Mouse (Mus musculus) CD4-positive, CD25-positive, alpha-beta regulatory T cell, adult 4 months (primary cell): ENCODE data around the gene Gm28051. TPM values are rescaled to one million over a fixed set of nuclear protein-coding genes. Genes with fewer than 3 reads are reported as not detected.

Experiments used
- ATAC-seq: one replicate; pipeline ENCODE4 v1.8.0; 2017
- polyA plus RNA-seq, 2 experiments: library from polyadenylated mRNA; unstranded; fragments of 100-300 nt; shearing (Covaris generic); gene quantifications; one replicate each; pipeline ENCODE4 v1.2.1; 2017

Gene Gm28051
- polyA plus RNA-seq, 2 experiments from 2014 or later, result not detected

DNA sequence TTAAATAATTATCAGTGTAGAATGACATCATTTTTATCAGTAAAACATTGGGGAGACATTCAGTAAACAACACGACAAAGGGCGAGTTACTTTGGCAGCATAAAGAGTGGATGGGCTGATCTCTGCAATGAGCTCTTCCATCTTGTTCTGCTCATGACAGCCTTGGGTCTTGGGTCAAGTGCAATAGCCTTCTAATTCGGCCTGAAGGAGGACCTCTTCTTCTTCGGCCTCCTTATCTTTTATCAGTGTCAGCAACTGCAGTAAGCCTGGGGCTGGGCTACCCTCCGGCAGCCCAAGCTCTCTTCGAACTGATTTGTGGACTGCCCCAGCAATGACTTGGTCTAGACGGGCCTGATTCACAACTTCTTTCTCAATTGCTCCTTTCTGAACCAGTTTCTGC is 15.5 kb downstream of the Gm28051 start:
- no peak for ATAC-seq

DNA sequence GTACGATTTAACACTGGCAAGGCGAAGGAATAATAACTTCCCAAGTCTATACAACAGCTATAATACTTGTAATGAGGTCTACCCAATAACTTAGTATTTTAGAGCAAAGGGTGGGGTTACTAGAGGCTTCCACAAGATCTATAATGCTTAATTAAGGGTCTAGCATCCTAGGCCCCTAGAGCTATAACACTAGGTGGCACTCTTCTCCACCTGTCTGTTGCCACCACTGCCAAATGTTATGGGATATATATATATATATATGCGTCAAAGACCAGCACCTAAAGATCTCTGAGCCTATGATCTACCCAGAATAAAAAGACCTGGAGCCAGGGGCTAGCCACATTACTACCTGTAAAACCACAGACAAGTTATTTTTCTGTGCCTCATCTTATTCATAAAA is 17.3 kb downstream of the Gm28051 start:
- no peak for ATAC-seq

DNA sequence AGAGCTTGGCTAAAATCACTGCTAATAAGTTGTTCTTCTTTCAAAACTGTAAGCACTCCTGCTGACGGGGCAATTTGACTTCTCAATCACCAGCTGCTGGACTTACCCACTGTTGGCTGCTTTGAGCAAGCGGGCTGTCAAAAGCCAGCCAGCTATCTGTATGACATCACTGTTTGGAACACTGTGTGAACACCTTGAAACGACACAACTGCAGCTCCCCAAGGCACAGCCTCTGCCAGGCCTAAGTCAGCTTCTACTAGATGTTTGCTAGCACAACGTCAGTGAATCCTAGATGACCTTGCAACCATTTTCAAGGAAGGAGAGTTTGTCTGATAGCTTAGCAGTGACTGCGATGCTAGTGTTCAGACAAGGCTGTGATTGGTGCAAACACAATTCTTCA is 18.5 kb downstream of the Gm28051 start:
- no peak for ATAC-seq

DNA sequence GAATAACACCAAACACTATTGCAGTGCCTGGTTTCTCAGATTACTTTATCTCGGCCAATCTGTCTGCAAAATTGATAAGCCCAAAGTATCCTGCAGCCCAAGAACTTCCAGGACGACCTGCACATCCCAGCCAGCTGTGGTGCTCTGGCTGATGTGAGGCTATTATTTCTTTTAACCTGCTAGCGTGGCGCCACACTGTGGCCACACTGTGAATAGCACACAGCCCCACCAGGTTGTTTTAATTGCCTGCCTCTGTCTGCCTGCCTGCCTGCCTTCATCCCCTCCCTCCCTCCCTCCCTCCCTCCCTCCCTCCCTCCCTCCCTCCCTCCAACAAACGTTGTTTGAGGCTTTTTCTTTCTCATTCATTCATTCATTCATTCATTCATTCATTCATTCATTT is 24.2 kb downstream of the Gm28051 start:
- peak; percentile 64 for ATAC-seq

DNA sequence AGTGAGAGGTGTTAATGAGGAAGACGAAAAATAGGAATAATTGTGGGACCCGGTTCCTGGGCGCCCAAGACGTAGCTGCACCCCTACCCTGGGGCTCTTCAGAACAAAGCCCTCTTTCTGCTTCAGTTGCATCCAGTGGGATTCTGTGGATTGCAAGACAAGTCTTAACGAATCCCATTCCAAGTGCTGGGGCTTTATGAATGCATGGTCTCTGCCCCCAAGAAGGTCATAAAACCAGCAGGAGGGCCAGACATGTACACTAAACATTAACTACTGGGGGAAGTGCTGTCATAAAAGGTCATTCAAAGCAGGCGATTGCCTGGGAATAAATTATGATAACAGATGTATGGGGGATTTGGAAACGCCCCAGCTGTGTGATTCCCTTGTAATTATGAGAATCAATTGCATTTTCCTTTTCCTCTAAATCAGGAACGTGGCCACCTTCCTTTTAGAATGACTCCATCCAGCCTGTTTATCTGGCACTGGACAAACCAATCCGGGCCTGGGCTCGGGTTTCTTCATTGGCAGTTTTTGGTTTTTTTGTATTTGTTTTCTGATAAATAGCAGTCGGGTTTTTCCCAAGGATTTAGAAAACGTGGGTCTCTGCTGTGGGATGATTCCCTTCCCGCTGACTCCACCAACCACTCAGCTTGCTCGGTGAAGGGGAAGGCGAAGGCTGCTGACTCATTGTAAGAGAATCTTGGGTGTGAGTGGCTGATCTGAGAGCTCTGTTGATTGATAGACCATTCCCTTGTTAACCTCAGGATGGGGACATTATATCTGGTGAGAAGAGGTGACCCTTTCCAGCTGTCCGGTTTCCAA is 26.6 kb downstream of the Gm28051 start:
- no peak for ATAC-seq

DNA sequence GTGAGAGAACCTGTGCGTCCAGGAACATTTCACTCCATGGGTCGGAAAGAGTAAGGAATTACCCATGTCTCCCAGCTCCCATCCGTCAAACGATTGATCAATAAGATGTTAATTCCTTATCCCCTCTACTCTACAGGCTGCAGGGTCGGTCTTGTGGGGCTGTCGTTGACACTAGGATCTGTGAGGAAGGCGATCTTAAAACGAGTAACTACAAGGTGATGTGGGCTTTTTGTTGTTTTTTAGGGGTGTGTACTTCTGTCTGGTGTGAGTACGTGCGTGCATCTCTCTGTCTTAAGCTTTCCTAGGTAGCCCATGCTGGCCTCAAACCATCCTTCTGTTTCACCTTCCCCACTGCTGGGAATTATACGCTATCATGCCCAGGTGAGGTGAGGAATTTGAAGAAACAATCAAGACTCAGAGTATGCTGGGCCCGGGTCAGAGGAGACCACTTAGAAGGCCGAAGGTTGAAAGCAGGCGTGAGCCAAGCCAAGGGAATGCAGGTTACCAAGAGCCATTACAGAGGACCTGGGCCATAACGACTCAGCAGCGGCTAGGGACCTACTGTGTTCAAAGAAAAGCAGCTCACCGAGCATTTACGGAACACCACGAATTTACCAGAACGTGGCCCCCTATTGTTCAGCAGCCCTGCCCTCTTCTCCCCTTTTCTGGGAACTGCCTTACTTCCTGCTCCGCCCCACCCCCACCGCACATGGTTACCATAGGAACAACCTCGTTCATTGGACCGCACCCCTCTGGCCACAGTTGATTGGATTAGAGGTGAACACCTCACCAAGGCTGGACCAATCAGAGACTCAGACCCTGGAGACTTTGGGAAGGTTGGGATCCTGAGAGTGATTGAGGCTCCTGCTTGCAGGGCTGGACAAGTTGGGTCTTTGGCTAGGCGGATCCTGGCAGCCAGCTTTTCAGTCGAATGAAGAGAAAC is 27.4 kb downstream of the Gm28051 start:
- peak; percentile 64 for ATAC-seq

DNA sequence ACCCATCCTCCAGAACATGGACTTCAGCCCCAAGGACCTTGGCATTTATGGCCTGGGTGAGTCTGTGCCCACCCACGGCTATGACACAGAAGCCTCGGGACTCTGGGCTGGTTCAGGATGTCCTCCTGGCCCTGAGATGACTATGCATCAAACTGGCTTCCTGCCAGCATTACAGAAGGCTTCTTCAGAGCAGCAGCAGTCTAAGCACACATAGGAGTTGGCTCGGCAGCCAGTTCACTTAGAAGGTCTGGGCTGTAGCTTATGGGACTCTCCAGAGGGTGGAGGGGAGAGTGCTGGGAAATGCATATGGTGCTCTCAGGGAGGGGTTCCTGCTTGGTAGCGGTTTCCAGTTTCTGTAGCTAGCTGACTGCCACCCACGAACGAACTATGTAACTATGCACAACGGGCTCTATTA is 31.8 kb downstream of the Gm28051 start:
- ATAC-seq, result peak; percentile 64

DNA sequence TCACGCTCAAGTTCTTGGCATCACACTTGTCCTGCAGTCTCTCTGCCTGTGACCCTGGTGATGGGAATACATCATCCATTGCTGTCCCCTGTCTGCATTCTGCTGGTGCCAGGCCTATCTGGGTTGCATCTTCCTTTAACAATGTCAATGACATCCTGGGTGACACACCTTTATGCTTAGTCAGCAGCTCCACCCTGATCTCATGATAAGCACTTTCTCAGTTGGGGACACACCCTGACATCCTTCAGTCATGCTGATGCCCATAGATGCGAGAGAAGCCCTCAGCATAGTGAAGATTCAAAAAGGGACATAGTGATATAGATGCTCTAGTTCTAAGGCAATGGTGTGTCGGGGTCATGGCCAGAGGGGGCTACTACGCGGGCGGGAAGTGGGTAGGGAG is 32.4 kb downstream of the Gm28051 start:
- peak; percentile 60 for ATAC-seq

DNA sequence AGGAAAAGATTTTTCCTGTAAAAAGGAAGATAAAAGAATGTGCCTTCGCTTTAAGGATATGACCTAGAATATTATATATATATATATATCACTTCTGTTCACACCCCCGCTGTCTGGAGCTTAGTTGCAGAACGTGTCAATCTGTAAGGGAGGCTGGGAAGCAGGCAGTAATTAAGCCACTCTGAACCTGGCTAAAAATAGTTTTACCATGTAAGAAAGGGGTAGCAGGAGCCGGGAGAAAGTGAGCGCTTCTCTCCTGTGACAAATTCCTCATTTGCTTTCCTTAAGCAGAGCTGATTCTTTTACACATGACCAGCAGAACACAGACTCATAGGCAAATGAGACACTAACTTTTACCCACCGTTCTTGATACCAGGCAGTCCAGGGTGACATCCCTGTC is 33.7 kb downstream of the Gm28051 start:
- no peak for ATAC-seq

DNA sequence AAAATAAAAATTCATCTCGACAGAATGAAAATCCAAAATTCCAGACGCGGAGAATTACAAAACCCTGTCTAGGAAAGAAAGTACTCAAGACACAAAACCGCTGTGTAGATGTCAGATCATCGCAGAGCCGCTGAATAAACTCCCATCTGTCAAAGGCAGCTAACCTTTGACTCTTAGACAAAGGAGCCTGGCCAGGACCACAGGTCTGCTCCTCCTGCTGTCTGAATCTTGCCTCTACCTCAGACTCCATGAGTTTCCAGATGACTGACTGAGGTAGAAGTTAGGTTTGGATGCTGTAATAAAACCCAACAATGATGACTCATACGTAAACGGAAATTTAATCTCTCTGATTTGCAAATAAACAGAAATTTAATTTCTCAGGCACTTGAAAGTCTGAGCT is 34.6 kb downstream of the Gm28051 start:
- ATAC-seq, result no peak

DNA sequence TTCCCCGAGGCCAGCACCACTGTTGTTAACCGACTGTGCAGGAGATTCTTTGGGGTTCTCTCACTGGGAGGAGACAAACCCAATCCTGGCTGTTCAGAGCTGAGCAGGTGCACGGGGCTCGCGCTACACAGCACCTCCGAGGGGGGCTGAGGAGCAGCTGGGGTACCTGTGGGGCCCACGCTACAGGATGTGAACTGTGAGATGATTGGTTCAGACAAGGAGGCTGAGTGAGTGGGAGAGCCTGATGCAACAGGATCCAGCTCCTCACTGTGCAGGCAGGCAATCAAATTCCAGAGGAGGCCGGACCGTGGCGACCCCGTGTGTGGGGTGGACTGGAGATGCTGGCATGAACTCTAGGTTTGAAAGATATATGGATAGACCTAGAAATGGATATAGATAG is 35.1 kb downstream of the Gm28051 start:
- ATAC-seq, result no peak

DNA sequence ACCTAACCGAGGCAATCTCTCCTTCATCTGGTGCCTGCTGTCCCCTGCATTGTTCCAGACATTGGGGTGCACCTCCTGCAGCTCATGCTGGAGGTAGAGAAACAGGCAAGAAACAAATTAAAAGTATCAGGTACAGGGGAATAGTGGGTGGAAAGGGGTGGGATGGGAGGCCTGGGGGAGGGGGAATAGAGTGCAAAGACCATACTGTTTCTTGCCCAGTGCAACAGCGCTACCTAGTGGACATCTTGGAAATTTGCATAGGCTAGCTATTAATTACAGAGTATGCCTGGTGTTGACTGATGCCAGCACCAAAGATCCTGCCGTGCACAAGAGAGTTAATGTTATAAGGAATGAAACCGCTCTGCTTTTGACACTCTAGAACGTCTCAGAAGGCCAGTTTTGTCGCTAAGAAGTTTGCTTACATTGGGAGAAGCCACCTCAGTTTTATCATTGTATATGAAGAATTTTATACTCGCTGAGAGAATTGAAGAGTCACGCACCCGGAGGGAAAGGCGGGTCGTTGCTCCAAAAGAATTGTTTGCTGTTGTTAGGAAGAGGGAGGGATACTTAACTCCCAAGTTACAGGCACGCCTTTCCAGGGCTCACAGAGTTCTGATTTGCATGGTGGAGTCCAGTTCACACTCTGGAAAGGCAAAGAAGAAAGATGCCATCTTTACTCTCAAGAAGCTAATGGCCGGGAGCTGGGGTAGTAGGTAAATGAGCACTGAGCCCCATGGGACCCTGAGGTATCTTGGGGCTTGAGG is 37.8 kb downstream of the Gm28051 start:
- ATAC-seq, result peak; percentile 81

DNA sequence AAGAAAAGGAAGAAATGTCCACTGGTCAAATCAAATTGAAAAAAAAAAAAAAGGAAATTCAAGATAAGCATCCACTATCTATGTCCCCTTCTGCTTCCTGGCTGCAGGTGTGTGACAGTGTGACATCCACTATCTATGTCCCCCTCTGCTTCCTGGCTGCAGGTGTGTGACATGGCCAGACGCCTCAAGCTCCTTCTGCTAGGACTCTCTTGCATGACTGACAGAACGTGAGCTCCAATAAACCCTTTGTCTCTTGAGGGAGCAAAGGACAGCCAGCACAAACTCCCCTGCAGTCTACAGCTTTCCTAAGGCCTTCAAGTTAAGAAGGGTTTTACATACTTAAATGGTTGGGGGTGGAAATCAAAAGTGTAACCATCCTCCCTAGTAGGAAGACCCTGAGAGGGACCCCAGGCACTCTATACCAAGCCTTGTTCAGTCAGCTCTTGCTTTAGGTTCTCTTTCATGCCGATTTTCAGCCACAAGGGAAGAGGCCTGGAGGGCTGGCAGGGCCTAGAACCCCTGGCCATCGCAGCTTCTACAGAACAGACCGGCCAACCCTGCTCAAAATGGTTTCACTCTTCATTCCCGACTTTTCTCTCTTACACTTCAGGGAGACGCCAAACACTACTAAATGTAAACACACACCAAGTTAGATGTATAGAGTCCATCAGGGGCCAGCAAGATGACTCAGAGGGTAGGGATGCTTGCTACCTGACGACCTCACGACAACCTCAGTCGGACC is 42.7 kb downstream of the Gm28051 start:
- ATAC-seq, result no peak

DNA sequence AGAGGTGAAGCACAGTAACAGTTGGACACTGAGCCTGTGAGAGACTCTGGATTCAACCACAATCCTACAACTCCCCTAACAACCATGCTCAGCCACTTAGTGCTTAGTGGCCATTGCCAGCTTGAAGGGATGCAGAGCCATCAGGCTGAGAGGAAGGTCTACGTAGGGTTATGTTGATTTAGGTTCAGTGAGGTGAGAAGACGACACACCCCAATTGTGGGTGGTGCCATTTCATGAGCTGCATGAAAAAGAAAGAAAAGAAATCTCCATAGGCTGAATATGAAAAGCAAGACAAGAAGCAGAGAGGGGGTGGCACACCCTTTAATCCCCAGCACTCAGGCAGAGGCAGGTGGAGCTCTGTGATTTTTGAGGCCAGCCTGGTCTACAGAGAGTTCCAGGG is 43.4 kb downstream of the Gm28051 start:
- ATAC-seq, result no peak

DNA sequence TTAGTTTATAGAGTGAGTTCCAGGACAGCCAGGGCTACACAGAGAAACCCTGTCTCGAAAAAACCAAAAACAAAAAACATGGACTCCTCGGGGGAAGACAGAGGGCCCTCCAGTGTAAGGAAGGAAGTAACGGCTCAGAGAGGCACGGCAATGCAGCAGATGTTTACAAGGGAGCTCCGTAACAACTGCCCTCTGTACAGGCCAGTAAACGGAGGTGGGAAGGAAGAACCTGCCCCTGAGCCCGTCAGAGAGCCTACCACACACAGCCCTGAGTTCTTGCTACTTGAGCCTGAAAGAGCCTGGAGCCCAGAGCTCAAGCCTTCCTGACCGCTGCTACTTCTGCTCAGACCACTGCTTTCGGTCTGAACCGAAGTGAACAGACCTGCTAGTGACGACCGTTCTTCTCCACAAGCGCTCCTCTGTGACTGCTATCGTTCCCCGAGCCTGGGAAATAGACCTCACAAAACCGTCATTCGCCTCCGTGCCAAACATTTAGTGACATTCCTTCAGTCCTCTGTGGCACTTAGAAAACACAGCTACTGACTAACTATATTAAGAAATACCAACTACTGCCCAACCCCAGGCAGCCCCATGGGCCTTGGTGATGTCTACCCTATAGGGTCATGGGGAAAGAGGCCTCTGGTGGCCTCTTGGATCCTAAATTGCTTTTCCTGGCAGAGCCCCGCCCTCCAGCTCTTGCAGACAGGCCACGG is 44.3 kb downstream of the Gm28051 start:
- no peak for ATAC-seq

DNA sequence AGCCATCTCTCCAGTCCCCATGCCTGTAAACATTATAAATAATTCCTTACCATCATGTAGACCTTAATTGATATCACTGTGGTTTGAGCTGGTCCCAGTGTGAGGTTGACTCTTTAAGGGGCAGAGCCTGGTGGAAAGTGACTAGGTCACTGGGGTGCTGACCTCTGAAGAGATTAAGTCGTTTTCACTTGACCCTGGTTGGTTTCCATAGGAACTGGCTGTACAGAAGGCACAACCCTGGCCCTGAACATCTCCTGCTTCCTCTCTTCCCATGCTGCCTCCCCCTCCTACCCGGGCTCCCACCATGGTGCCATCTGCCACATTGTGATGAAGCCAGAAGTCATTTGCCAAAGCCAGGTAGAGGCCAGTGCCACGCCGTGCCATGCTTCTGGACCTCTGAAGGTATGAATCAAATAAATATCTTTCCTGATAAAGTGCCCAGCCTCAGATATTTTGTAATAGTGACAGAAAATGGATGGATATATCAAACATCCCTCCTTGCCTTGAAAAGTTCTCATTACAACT is 46.7 kb downstream of the Gm28051 start:
- no peak for ATAC-seq

DNA sequence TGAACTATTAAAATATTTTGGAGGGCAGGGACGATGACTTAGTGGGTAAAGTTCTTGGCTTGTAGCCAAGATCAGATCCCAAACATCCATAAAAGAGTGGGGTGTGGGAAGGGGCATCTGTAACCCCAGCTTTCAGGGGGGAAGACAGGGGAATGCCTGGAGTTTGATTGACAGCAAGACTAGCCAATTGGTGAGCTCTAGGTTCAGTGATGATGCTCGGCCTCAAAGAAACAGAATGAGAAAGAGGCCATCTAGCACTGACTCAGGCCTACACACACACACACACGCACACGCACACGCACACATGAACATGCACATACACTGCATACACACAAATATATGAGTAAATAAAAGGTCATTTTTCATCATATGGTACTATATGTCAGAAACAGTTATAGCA is 47.7 kb downstream of the Gm28051 start:
- no peak for ATAC-seq

DNA sequence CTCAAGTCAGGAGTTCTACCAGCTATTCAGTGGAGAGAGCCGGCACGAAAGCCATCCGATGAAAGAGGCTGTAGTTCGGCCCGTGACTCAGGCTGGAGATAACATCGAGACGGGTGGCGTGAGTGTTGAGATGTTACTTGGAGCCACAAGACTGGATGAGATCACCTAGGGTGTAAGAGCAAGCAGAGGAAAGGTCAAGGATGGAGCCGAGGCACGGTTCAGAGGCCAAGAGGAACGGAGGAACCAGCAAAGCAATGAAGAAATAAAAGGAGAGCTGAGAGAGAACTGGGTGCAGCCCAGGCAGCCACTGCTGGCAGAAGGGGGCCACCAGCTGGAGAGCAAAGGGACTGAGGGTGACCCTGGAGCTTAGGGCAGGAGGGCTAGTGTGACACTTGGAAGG is 49.3 kb downstream of the Gm28051 start:
- ATAC-seq, result no peak

DNA sequence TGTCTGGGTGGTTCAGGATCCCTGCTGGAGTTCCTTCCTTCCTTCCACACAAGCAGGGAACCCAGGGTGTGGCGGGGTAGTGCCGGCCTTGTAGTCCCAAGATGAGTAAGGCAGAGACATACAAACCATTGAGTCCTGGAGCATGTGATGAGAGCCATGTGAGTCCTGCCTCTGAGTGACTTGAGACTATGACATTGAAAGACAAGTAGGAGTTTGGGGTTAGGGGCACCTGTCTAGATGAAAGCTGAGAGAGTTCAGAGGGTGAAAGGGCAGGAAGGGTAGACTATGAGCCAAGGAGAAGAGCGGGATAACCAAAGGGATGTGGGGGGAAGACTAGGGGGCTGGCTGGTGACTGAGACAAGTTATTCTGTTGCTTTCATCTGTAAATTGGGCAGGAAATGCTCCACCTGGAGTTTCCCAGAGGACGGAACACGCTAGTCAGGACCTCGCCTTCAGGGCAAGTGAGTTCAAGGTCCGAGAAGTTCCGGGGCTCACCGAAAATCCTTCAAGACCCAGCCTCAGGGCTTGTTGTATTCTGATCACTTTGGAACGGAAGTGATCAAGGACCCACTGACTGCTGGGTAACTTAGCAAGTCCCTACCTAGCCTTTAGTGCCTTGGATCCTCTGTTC is 50.6 kb downstream of the Gm28051 start:
- no peak for ATAC-seq

DNA sequence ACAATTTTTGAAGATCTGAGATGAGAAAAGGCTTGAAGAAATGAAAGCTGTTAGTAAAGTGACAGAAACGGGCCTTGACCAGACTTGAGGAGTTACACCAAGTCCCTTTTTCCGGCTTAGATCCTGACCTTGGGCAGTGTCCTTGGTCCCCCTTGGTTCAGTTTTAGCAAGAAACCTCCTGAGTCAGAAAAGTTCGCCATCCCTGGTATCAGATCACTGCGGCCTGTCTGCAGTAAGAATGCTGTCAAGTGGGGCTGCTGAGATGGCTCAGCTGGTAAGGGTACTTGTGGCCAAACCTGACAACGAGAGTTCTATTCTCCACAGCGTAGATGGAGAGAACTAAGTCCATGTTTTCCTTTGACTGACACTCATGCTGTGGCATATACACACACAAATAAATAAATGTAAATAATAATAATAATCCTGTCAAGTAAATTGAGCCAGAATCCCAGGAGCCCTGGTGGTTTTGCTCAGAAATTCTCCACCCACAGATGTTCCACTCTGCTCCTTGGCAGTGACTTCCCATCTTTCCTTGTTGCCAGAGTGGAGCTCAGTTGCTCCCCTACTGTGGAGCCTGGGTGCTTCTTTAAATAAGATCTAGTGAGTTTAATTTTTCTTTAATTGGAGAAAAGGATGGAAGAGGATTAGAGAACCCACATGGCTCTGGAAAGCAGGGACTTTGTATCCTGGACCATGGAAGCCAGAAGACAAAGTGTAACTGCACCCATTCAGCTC is 51.5 kb downstream of the Gm28051 start:
- no peak for ATAC-seq
